Mouse (Mus musculus) erythroblast, embryonic 14.5 days (primary cell): Measurements from ENCODE around the gene 4930402K13Rik.

Experiments used
- GATA1 ChIP-seq: IDR thresholded peaks from 2 replicates; pipeline ENCODE4 v1.6.1; 2012; ENCODE audit warnings: low read length, inconsistent platforms, mixed read lengths
- TAL1 ChIP-seq: IDR thresholded peaks from 3 replicates; pipeline ENCODE4 v1.6.1; 2012; ENCODE audit warnings: low read length, inconsistent platforms, mixed read lengths

DNA sequence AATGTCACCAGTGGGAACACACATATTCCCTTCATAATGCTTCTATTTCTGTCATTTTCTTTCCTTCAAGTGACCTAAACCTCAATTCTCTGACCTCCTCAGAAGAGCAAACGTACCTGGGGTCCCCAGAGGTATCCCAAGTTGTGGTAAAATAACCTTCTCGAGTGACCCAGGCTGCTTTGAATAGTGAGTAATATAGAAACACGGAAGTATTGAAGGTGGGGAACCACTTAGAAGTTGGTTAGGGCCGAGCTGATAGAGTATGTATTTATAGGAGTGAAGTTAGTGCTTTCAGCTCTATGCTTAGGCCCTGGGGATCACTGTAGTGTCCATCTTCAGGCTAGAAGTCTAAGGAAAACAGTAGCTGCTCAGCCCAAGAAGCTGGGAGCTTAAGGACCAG, 20.6 kb downstream of the 4930402K13Rik start:
- TF ChIP-seq GATA1 (no peak), TAL1 (no peak)
